Mouse (Mus musculus) midbrain, embryonic 13.5 days (tissue): ENCODE measurements around the gene Olfr1233. TPM values are rescaled to one million over a fixed set of nuclear protein-coding genes. Genes with fewer than 3 reads are reported as not detected.

ENCODE experiments used
- ATAC-seq: fragments of 200-750 bp; cut with Nextera tagmentation; 2 replicates; pipeline ENCODE4 v1.8.0; 2017; ENCODE audit warnings: mild to moderate bottlenecking, moderate TSS enrichment, moderate library complexity
- H3K27ac ChIP-seq: fragments of 300-500 bp; sonication (generic); 2 replicates; pipeline ENCODE4 v1.5.1; 2015; ENCODE audit warnings: inconsistent platforms, mild to moderate bottlenecking, moderate library complexity
- H3K27me3 ChIP-seq: fragments of 300-500 bp; sonication (generic); 2 replicates; pipeline ENCODE4 v1.6.1; 2015; ENCODE audit warnings: mild to moderate bottlenecking, inconsistent platforms
- H3K36me3 ChIP-seq: fragments of 300-500 bp; sonication (generic); 2 replicates; pipeline ENCODE4 v1.6.1; 2015; ENCODE audit warnings: mild to moderate bottlenecking, inconsistent platforms
- H3K4me1 ChIP-seq: fragments of 300-500 bp; sonication (generic); replicated peaks from 2 replicates; pipeline ENCODE4 v1.6.1; 2015; ENCODE audit warnings: inconsistent platforms
- H3K4me2 ChIP-seq: fragments of 300-500 bp; sonication (generic); replicated peaks from 2 replicates; pipeline ENCODE4 v1.6.1; 2015; ENCODE audit warnings: moderate library complexity, mild to moderate bottlenecking, inconsistent platforms
- H3K4me3 ChIP-seq: fragments of 300-500 bp; sonication (generic); replicated peaks from 2 replicates; pipeline ENCODE4 v1.5.1; 2015; ENCODE audit warnings: mild to moderate bottlenecking, inconsistent platforms
- H3K9ac ChIP-seq: fragments of 300-500 bp; sonication (generic); replicated peaks from 2 replicates; pipeline ENCODE4 v1.6.1; 2015; ENCODE audit warnings: mild to moderate bottlenecking, inconsistent platforms
- H3K9me3 ChIP-seq: fragments of 300-500 bp; sonication (generic); 2 replicates; pipeline ENCODE4 v1.6.1; 2016; ENCODE audit warnings: mild to moderate bottlenecking, inconsistent platforms
- WGBS: fragments of 180-500 bp; shearing (Covaris S2); methylation state at CpG from one replicate; pipeline ENCODE4 v1.1.7; 2015; 5-methylcytosine and 5-hydroxymethylcytosine counted together
- polyA plus RNA-seq: library from polyadenylated mRNA; unstranded; fragments of >200 nt; fragmentation: Nextera tagmentation; extraction: Ambion mirVana; gene quantifications from 2 replicates; pipeline ENCODE4 v1.2.1, GENCODE M21; 2015

Olfr1233 gene
- polyA plus RNA-seq, result not detected in 2 replicates

- Histone ChIP-seq H3K36me3 (no peaks in the 10 kb centered on the region), H3K4me2 (no peak within 1 kb of the TSS), H3K9ac (no peak within 1 kb of the TSS), H3K27me3 (no peaks in the 10 kb centered on the region), H3K4me1 (no peaks in the 10 kb centered on the region), H3K4me3 (no peak within 1 kb of the TSS), H3K27ac (no peak within 1 kb of the TSS), H3K9me3 (no peaks in the 10 kb centered on the region)
- ATAC-seq, result no peak
Observed at GRCm38 (mm10) chr2:89342298-89342697, at the start of gene Olfr1233. Olfr1233 (minus strand) TSS chr2:89342398.

DNA sequence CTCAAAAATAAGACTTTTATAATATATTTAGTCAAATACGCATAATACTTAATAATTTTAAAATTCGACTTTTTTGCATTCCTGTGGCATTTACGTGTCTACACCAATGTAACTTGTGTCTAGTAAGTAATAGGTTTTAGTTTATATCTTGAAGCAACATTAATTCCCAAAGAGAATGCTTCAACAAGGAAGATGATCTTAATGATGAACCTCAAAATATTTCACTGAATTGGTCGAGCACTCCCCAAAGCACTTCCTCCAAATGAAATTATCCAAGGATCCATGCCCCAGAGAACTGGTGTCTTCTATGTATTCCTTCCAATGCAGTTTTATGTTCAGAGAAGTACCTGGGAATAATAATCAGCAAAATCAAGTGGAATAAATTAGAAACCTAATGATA is 22.6 kb upstream of the Olfr1233 start, which contains the start of gene Olfr1234:
Gene Olfr1234 (minus strand): TSS at position 101 of the 400 bp plus-strand sequence.
- 94% methylated on average over 4 of the region's 4 CpGs for WGBS
- no peak within 1 kb of the TSS for H3K4me2 ChIP-seq
- H3K27me3 ChIP-seq, result no peaks in the 10 kb centered on the region
- no peak within 1 kb of the TSS for H3K4me3 ChIP-seq
- no peak for ATAC-seq
- H3K9me3 ChIP-seq, result no peaks in the 10 kb centered on the region
- no peak within 1 kb of the TSS for H3K9ac ChIP-seq
- no peaks in the 10 kb centered on the region for H3K4me1 ChIP-seq
- no peak within 1 kb of the TSS for H3K27ac ChIP-seq
- H3K36me3 ChIP-seq, result no peaks in the 10 kb centered on the region

DNA sequence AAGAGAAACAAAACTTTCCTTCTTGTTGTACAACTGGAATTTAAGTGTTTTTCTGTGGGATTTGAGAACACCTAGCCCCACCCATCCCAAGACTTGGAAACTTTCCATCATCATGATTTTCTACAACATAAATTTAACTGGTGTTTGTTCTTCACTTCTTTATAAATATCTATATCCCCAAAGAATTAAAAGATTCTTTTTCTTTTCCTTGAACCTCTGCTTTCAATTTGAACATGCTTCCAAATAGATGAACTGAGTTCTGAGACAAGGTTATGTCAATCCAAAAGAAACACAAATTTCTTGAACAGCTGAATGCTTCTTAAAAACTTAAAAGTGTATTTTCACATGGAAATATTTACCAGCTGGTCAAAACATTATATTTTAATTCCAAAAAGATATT is 12.6 kb downstream of the Olfr1233 start, which contains the start of gene Olfr1232:
Gene Olfr1232 (minus strand): TSS at position 101 of the 400 bp plus-strand sequence.
- Histone ChIP-seq H3K9me3 (no peaks in the 10 kb centered on the region), H3K4me1 (no peaks in the 10 kb centered on the region), H3K9ac (no peak within 1 kb of the TSS), H3K36me3 (no peaks in the 10 kb centered on the region), H3K4me3 (no peak within 1 kb of the TSS), H3K27me3 (no peaks in the 10 kb centered on the region), H3K4me2 (no peak within 1 kb of the TSS), H3K27ac (no peak within 1 kb of the TSS)
- no peak for ATAC-seq

GRCm38 (mm10) chr2:89306974-89307373 is 35.2 kb downstream of the Olfr1233 start, which contains the start of gene Olfr1231:
Olfr1231 (minus strand) TSS chr2:89307074.
- Histone ChIP-seq H3K9me3 (no peaks in the 10 kb centered on the region), H3K4me2 (no peak within 1 kb of the TSS), H3K4me3 (no peak within 1 kb of the TSS), H3K27ac (no peak within 1 kb of the TSS), H3K36me3 (no peaks in the 10 kb centered on the region), H3K27me3 (no peaks in the 10 kb centered on the region), H3K9ac (no peak within 1 kb of the TSS), H3K4me1 (no peaks in the 10 kb centered on the region)
- no peak for ATAC-seq
- 72% methylated on average over 2 of the region's 2 CpGs for WGBS

DNA sequence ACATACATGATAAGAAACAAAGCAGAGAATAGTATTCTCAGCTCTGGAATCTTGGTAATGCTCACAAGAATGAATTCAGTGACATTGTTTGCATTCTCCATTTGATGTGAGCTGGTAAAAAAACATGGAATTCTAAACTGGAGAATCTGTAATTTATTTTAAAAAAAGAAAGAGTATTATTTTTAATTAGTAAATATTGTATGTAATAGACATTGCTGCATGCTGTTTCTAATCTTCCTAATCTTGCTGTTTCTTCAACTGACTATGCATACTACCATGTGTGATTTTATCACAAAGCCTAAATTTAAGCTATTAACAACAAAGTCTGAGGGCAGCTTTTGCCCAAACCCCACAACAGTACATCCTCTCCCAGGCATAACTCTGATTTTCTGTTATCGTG is 45.0 kb downstream of the Olfr1233 start, which contains the start of gene Olfr1230:
Gene Olfr1230 (minus strand): TSS at position 101 of the 400 bp plus-strand sequence.
- Histone ChIP-seq H3K4me3 (no peak within 1 kb of the TSS), H3K27me3 (no peaks in the 10 kb centered on the region), H3K4me2 (no peak within 1 kb of the TSS), H3K9ac (no peak within 1 kb of the TSS), H3K27ac (no peak within 1 kb of the TSS), H3K36me3 (no peaks in the 10 kb centered on the region), H3K9me3 (no peaks in the 10 kb centered on the region), H3K4me1 (no peaks in the 10 kb centered on the region)
- ATAC-seq, result no peak
- 96% methylated on average over 1 of the region's 1 CpGs for WGBS

DNA sequence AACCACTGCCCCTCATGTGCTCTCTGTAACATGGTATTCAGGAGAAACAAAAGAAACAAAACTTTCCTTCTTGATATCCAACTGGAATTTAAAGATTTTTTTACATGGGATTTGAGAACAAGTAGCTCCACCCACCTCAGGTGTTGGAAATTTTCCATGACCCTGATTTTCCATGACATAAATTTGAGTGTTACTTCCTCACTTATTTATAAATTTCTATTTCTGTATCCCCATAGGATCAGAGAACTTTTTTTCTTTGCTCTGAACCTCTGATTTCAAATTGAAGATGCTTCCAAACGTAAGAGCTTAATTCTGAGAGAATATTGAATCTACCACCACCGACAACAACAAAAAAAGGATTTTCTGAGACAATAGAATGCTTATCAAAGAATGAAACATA is 54.3 kb downstream of the Olfr1233 start, which contains the start of gene Olfr1229:
Gene Olfr1229 (minus strand): TSS at position 101 of the 400 bp plus-strand sequence.
- Histone ChIP-seq H3K36me3 (no peaks in the 10 kb centered on the region), H3K27ac (no peak within 1 kb of the TSS), H3K9me3 (no peaks in the 10 kb centered on the region), H3K4me3 (no peak within 1 kb of the TSS), H3K9ac (no peak within 1 kb of the TSS), H3K4me1 (no peaks in the 10 kb centered on the region), H3K27me3 (no peaks in the 10 kb centered on the region), H3K4me2 (no peak within 1 kb of the TSS)
- ATAC-seq, result no peak
- 74% methylated on average over 2 of the region's 2 CpGs for WGBS

Other genes starting within 250 kb of the Olfr1233 start
- gene Olfr1220, start 235.6 kb downstream of the Olfr1233 start, polyA plus RNA-seq, result not detected in 2 replicates
- not detected in 2 replicates for gene Olfr1221, start 225.1 kb downstream of the Olfr1233 start, polyA plus RNA-seq
- not detected in 2 replicates for gene Olfr1222, start 209.3 kb downstream of the Olfr1233 start, polyA plus RNA-seq
- gene Olfr1223, start 190.8 kb downstream of the Olfr1233 start, polyA plus RNA-seq, result not detected in 2 replicates
- not detected in 2 replicates for gene Olfr1224-ps1, start 178.3 kb downstream of the Olfr1233 start, polyA plus RNA-seq
- not detected in 2 replicates for gene Olfr1225, start 167.7 kb downstream of the Olfr1233 start, polyA plus RNA-seq
- gene Olfr1226, start 142.3 kb downstream of the Olfr1233 start, polyA plus RNA-seq, result not detected in 2 replicates
- gene Olfr1228, start 88.3 kb downstream of the Olfr1233 start, polyA plus RNA-seq, result not detected in 2 replicates
- gene Olfr1229, start 54.4 kb downstream of the Olfr1233 start, polyA plus RNA-seq, result not detected in 2 replicates
- gene Olfr1230, start 45.1 kb downstream of the Olfr1233 start, polyA plus RNA-seq, result not detected in 2 replicates
- gene Olfr1231, start 35.3 kb downstream of the Olfr1233 start, polyA plus RNA-seq, result not detected in 2 replicates
- gene Olfr1232, start 12.7 kb downstream of the Olfr1233 start, polyA plus RNA-seq, result not detected in 2 replicates
- not detected in 2 replicates for gene Olfr1234, start 22.5 kb upstream of the Olfr1233 start, polyA plus RNA-seq
- gene Olfr1238, start 67.3 kb upstream of the Olfr1233 start, polyA plus RNA-seq, result not detected in 2 replicates
- gene Olfr1239, start 78.0 kb upstream of the Olfr1233 start, polyA plus RNA-seq, result not detected in 2 replicates
- gene Olfr1240, start 100.6 kb upstream of the Olfr1233 start, polyA plus RNA-seq, result not detected in 2 replicates
- gene Olfr1241, start 144.7 kb upstream of the Olfr1233 start, polyA plus RNA-seq, result not detected in 2 replicates
- not detected in 2 replicates for gene Olfr1242, start 155.9 kb upstream of the Olfr1233 start, polyA plus RNA-seq
- not detected in 2 replicates for gene Olfr1243, start 189.1 kb upstream of the Olfr1233 start, polyA plus RNA-seq
- not detected in 2 replicates for gene Olfr1245, start 236.0 kb upstream of the Olfr1233 start, polyA plus RNA-seq